Mouse (Mus musculus): ENCODE data around the gene Bcl2l2.

Gene Bcl2l2

GRCm38 (mm10) chr14:54913343-54913742 is 30.2 kb downstream of the Bcl2l2 start:
- TF ChIP-seq GATA4 (IDR thresholded peaks at IDR 0.05; ENCODE audit: insufficient replicate concordance, low read length), result no peak

- TF ChIP-seq GATA4 (IDR thresholded peaks at IDR 0.05; ENCODE audit: insufficient replicate concordance, low read length), result no peak
These were observed 37.0 kb downstream of the Bcl2l2 start for GRCm38 (mm10) chr14:54920076-54920685.

- no peak for TF ChIP-seq GATA4 (IDR thresholded peaks at IDR 0.05; ENCODE audit: insufficient replicate concordance, low read length)
These were observed 41.6 kb downstream of the Bcl2l2 start for GRCm38 (mm10) chr14:54924641-54925348.

GRCm38 (mm10) chr14:54925349-54926342 is 42.5 kb downstream of the Bcl2l2 start, which contains the start of gene Efs:
TSS of gene Efs (minus strand) at chr14:54926126.
- no peak for TF ChIP-seq GATA4 (IDR thresholded peaks at IDR 0.05; ENCODE audit: insufficient replicate concordance, low read length)

- no peak for TF ChIP-seq GATA4 (IDR thresholded peaks at IDR 0.05; ENCODE audit: insufficient replicate concordance, low read length)
These were observed 43.4 kb downstream of the Bcl2l2 start for GRCm38 (mm10) chr14:54926401-54927158.

- TF ChIP-seq GATA4 (IDR thresholded peaks at IDR 0.05; ENCODE audit: insufficient replicate concordance, low read length), result no peak
These were observed 44.1 kb downstream of the Bcl2l2 start for GRCm38 (mm10) chr14:54927296-54927695.

- TF ChIP-seq GATA4 (IDR thresholded peaks at IDR 0.05; ENCODE audit: insufficient replicate concordance, low read length), result no peak
These were observed 46.6 kb downstream of the Bcl2l2 start for GRCm38 (mm10) chr14:54929801-54930200.

GRCm38 (mm10) chr14:54930431-54930830 is 47.3 kb downstream of the Bcl2l2 start:
- no peak for TF ChIP-seq GATA4 (IDR thresholded peaks at IDR 0.05; ENCODE audit: insufficient replicate concordance, low read length)

- no peak for TF ChIP-seq GATA4 (IDR thresholded peaks at IDR 0.05; ENCODE audit: insufficient replicate concordance, low read length)
These were observed 49.5 kb downstream of the Bcl2l2 start, which contains the start of gene Il25 for GRCm38 (mm10) chr14:54932645-54933150. TSS of gene Il25 (plus strand) at chr14:54932695.

- TF ChIP-seq GATA4 (IDR thresholded peaks at IDR 0.05; ENCODE audit: insufficient replicate concordance, low read length), result no peak
These were observed 53.0 kb downstream of the Bcl2l2 start, which contains the start of gene Cmtm5 for GRCm38 (mm10) chr14:54935904-54936830. TSS of gene Cmtm5 (plus strand) at chr14:54936261.

- TF ChIP-seq GATA4 (IDR thresholded peaks at IDR 0.05; ENCODE audit: insufficient replicate concordance, low read length), result no peak
These were observed 53.6 kb downstream of the Bcl2l2 start for GRCm38 (mm10) chr14:54936831-54937160.

- no peak for TF ChIP-seq GATA4 (IDR thresholded peaks at IDR 0.05; ENCODE audit: insufficient replicate concordance, low read length)
These were observed 54.4 kb downstream of the Bcl2l2 start for GRCm38 (mm10) chr14:54937361-54938182.

Measured in liver, adult (tissue).